Mouse (Mus musculus): Measurements from ENCODE around the gene Col7a1. TPM values are rescaled to one million over a fixed set of nuclear protein-coding genes. Genes with fewer than 3 reads are reported as not detected.

Gene Col7a1
- polyA plus RNA-seq, 1 experiment from 2014 or later = 1.9 TPM

- WGBS = 27% methylated on average over 3 of the region's 3 CpGs
- no peak for TF ChIP-seq CTCF (IDR thresholded peaks at IDR 0.05; ENCODE audit: low read depth)
Measured at GRCm38 (mm10) chr9:108928424-108928823, 25.0 kb upstream of the Col7a1 start.

GRCm38 (mm10) chr9:108935991-108936390, 17.4 kb upstream of the Col7a1 start:
- H3K4me2 ChIP-seq (replicated peaks; ENCODE audit: low read depth) = peak overlapping the region; percentile 78; the same call in 1 of the 2 replicates
- ATAC-seq = 0 out of 2 replicates have a peak, but pooled peaks have one; percentile 3
- no peak overlapping the region for H3K9ac ChIP-seq (ENCODE audit: low read depth, low read length)
- no peak overlapping the region for H3K27ac ChIP-seq (ENCODE audit: low read depth, low read length)
- no peak for TF ChIP-seq CTCF (IDR thresholded peaks at IDR 0.05; ENCODE audit: low read depth)
- H3K4me3 ChIP-seq (ENCODE audit: low read depth, low read length) = no peak overlapping the region
- H3K36me3 ChIP-seq (ENCODE audit: control insufficient read depth, insufficient read depth) = peaks cover 26% of the 10 kb centered on the region
- no peaks in the 10 kb centered on the region for H3K27me3 ChIP-seq (replicated peaks; ENCODE audit: control insufficient read depth, insufficient read depth, low read length)
- WGBS = 6% methylated on average over 3 of the region's 3 CpGs
- no peaks in the 10 kb centered on the region for H3K4me1 ChIP-seq (replicated peaks; ENCODE audit: control insufficient read depth, insufficient read depth, low read length)
- H3K9me3 ChIP-seq (ENCODE audit: control insufficient read depth) = no peaks in the 10 kb centered on the region

More at GRCm38 (mm10) chr9:108928424-108928823, 25.0 kb upstream of the Col7a1 start:
- Histone ChIP-seq H3K9ac (ENCODE audit: low read depth, low read length) (no peak overlapping the region), H3K4me1 (replicated peaks; ENCODE audit: control insufficient read depth, insufficient read depth, low read length) (no peaks in the 10 kb centered on the region), H3K4me2 (replicated peaks; ENCODE audit: low read depth) (no peak overlapping the region), H3K27ac (ENCODE audit: low read depth, low read length) (no peak overlapping the region), H3K9me3 (ENCODE audit: control insufficient read depth) (no peaks in the 10 kb centered on the region), H3K4me3 (ENCODE audit: low read depth, low read length) (no peak overlapping the region), H3K36me3 (ENCODE audit: control insufficient read depth, insufficient read depth) (no peaks in the 10 kb centered on the region), H3K27me3 (replicated peaks; ENCODE audit: control insufficient read depth, insufficient read depth, low read length) (no peaks in the 10 kb centered on the region; the same call in 1 of the 2 replicates)
- ATAC-seq = peak; percentile 53

GRCm38 (mm10) chr9:108936418-108937364, 16.7 kb upstream of the Col7a1 start, which contains the start of gene Uqcrc1:
Gene Uqcrc1 (plus strand): TSS chr9:108936633.
- Histone ChIP-seq H3K9me3 (ENCODE audit: control insufficient read depth) (no peaks in the 10 kb centered on the region), H3K9ac (ENCODE audit: low read depth, low read length) (peak within 1 kb of the TSS; percentile 90), H3K27me3 (replicated peaks; ENCODE audit: control insufficient read depth, insufficient read depth, low read length) (no peaks in the 10 kb centered on the region), H3K36me3 (ENCODE audit: control insufficient read depth, insufficient read depth) (peaks cover 31% of the 10 kb centered on the region), H3K4me1 (replicated peaks; ENCODE audit: control insufficient read depth, insufficient read depth, low read length) (no peaks in the 10 kb centered on the region), H3K27ac (ENCODE audit: low read depth, low read length) (peak within 1 kb of the TSS; percentile 78), H3K4me3 (ENCODE audit: low read depth, low read length) (peak within 1 kb of the TSS; percentile 98), H3K4me2 (replicated peaks; ENCODE audit: low read depth) (peak within 1 kb of the TSS; percentile 78)
- TF ChIP-seq CTCF (IDR thresholded peaks at IDR 0.05; ENCODE audit: low read depth) = peak; percentile 98
- WGBS = under 1% methylated on average over 58 of the region's 58 CpGs
- ATAC-seq = peak; percentile 94

- WGBS = 73% methylated on average over 9 of the region's 9 CpGs
- H3K9ac ChIP-seq (ENCODE audit: low read depth, low read length) = no peak overlapping the region
- peak overlapping the region; percentile 5; the same call in 1 of the 2 replicates for H3K27ac ChIP-seq (ENCODE audit: low read depth, low read length)
- peaks cover 91% of the 10 kb centered on the region for H3K36me3 ChIP-seq (ENCODE audit: control insufficient read depth, insufficient read depth)
- H3K27me3 ChIP-seq (replicated peaks; ENCODE audit: control insufficient read depth, insufficient read depth, low read length) = no peaks in the 10 kb centered on the region
- no peak for TF ChIP-seq CTCF (IDR thresholded peaks at IDR 0.05; ENCODE audit: low read depth)
- no peak overlapping the region for H3K4me3 ChIP-seq (ENCODE audit: low read depth, low read length)
- H3K9me3 ChIP-seq (ENCODE audit: control insufficient read depth) = no peaks in the 10 kb centered on the region
- no peak overlapping the region for H3K4me2 ChIP-seq (replicated peaks; ENCODE audit: low read depth)
- ATAC-seq = no peak
- H3K4me1 ChIP-seq (replicated peaks; ENCODE audit: control insufficient read depth, insufficient read depth, low read length) = no peaks in the 10 kb centered on the region
Measured at GRCm38 (mm10) chr9:108945111-108945510, 8.3 kb upstream of the Col7a1 start.

- Histone ChIP-seq H3K9ac (ENCODE audit: low read depth, low read length) (no peak overlapping the region), H3K36me3 (ENCODE audit: control insufficient read depth, insufficient read depth) (peaks cover 92% of the 10 kb centered on the region), H3K4me2 (replicated peaks; ENCODE audit: low read depth) (no peak overlapping the region), H3K9me3 (ENCODE audit: control insufficient read depth) (no peaks in the 10 kb centered on the region), H3K4me3 (ENCODE audit: low read depth, low read length) (no peak overlapping the region), H3K27me3 (replicated peaks; ENCODE audit: control insufficient read depth, insufficient read depth, low read length) (no peaks in the 10 kb centered on the region), H3K27ac (ENCODE audit: low read depth, low read length) (no peak overlapping the region), H3K4me1 (replicated peaks; ENCODE audit: control insufficient read depth, insufficient read depth, low read length) (no peaks in the 10 kb centered on the region)
- TF ChIP-seq CTCF (IDR thresholded peaks at IDR 0.05; ENCODE audit: low read depth) = no peak
- ATAC-seq = no peak
- 83% methylated on average over 5 of the region's 5 CpGs for WGBS
Measured at GRCm38 (mm10) chr9:108945608-108946007, 7.8 kb upstream of the Col7a1 start.

- Histone ChIP-seq H3K9ac (ENCODE audit: low read depth, low read length) (no peak overlapping the region), H3K27me3 (replicated peaks; ENCODE audit: control insufficient read depth, insufficient read depth, low read length) (0 out of 2 replicates have a peak, but pooled peaks cover 7% of the 10 kb centered on the region), H3K4me3 (ENCODE audit: low read depth, low read length) (no peak overlapping the region), H3K4me2 (replicated peaks; ENCODE audit: low read depth) (no peak overlapping the region), H3K9me3 (ENCODE audit: control insufficient read depth) (no peaks in the 10 kb centered on the region), H3K27ac (ENCODE audit: low read depth, low read length) (no peak overlapping the region; the same call in 1 of the 2 replicates), H3K4me1 (replicated peaks; ENCODE audit: control insufficient read depth, insufficient read depth, low read length) (no peaks in the 10 kb centered on the region), H3K36me3 (ENCODE audit: control insufficient read depth, insufficient read depth) (peaks cover 65% of the 10 kb centered on the region)
- peak; percentile 46 for ATAC-seq
- TF ChIP-seq CTCF (IDR thresholded peaks at IDR 0.05; ENCODE audit: low read depth) = no peak
- WGBS = 62% methylated on average over 13 of the region's 13 CpGs
Measured at GRCm38 (mm10) chr9:108949231-108949966, 4.0 kb upstream of the Col7a1 start.
